Mouse (Mus musculus): ENCODE results near the gene Smarcal1.

The Smarcal1 gene

DNA sequence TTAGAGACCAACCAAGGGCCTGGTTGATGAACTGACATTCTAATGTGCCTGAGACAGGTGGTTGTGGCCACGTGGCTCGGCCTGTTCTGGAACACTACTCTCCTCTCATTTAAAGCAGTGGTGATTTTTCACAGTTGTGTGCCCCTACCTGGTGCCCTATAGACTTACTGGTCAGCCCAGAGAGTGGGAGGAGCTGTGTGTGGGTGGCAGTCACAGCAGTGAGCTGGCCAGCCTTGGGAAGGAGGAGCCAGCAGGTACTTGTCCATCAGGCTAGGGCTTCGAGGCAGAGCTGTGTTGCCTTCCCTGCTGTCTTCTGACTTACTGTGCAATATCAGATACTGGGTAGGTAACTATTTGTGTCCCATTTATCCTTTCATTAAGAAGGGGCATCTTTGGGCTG, 9.3 kb downstream of the Smarcal1 start:
- DNase-seq = no peak

DNA sequence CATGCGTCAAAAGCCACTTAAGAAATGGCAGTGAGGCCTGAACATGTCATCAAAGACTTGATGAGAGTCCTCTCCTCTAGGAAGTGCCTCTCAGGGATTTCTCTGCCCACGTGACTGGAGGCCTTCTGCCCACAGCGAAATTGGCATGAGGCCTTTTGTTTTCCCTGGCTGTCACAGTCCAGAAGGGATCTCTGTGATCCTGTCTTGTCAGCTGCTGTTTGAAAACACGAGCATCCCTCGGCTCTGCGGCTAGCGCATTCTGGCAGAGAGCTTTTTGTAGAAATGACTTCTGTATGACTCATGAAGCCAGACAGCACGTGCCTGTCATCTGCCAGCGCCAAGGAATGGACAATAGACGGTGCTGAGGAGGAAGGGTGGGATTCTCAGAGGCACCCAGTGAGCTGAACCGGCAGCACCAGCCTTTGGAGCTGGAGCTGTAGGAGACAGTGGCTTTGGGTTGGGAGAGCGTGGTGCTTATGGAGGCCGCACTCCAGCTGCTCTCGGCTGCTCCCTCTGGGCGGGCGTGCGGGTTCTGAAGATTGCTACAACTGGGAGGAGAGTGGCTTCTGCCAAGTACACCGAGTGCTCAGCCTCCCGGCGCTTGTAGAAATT, 10.4 kb downstream of the Smarcal1 start:
- no peak for DNase-seq

DNA sequence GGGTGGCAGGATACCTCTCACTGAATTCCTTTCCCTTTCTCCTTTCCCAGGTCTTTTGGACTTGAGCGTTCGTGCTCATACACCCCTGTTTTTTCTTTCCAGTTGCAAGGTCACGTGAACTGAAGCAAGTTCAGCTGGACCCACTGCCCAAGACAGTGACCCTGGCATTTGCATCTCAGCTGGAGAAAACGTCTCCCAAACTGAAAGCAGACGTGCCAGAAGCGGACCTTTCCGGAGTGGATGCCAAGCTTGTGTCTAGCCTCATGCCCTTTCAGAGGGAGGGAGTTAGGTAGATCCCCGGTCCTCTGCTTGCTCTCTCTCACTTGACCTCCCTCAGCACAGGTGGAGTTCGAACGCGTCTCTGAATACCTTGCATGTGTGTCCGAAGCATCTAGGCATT, 12.6 kb downstream of the Smarcal1 start:
- DNase-seq = no peak

DNA sequence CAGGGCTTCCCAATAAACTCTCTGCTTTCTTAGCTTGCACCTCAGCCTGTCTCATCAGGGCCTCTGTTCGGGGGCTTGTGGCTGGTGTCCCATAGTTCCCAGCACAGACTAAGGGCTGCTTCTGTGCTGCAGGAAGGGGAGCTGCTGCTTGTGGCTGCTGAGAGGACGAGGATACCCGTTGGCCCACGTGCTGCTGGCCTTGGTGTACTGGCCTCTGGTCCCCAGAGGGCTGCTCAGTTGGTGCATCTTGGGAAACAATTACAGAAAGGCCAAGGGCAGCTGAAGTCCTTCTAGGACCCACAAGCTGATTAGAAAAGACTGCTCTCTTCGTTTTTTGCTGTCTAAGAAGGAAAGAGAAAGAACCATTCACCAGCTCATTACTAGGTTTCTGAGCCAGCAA, 13.2 kb downstream of the Smarcal1 start:
- DNase-seq = no peak

DNA sequence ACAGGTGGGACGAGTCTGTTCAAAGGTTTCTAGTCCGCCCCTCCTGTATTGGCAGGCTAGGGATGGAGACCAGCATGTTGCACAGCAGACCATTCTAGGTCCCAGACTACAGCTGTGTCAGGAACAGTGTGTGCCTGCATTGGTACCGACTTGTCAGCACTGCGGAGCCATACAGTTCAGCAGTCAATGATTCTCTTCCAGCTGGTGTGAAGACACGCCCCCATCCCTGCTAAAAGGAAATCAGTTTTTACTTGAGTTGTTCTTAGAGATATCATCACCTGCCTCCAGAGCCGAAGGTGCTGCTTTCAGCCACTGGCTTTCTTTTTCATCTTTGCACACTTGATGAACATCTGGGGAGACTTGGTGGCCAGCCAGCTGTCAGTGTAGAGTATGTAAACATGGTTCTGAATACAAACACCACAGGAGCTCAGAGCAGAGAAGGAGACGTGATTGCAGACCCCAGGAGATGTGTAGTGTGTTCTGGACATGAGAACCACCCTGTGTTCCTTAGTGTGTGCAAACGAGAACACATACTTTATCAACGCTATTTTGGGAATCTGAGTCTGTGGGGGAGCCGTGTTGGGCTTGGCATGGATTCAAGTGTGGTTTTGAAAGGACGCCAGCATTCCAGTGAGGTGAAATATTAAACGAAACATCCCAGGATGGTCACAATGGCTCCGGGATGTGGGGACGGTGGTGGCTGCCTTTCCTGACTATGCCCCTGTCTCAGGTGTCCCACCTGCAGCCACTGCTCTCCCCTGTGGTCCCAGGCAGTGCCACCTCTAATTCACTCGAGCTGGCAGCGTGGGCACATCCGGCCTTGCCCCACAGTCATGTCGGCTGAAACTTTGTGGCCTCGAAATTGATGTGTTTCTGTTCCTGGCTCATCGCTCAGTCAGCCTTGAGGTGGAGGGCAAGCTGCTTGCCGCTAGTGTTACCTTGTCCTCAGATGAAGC, 16.4 kb downstream of the Smarcal1 start:
- DNase-seq = no peak

DNA sequence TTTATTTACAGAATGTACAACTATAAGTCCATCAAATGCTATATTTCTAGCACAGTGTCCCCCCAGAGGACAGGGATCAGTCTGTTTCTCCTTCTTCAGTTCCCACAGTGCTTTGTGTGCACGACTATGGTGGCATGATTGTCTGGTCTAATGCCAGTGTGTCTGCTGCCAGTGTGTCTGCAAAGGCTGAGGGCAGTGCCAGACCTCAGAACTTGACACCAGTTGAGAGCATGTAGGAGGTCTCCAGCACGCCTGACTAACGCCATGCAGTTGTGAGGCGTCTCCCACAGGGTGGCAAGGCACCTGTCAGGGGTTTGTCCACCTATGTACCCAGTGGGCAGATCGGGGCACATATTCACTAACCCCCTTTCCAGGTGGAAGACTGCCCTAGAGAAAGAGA, 17.7 kb downstream of the Smarcal1 start:
- no peak for DNase-seq

DNA sequence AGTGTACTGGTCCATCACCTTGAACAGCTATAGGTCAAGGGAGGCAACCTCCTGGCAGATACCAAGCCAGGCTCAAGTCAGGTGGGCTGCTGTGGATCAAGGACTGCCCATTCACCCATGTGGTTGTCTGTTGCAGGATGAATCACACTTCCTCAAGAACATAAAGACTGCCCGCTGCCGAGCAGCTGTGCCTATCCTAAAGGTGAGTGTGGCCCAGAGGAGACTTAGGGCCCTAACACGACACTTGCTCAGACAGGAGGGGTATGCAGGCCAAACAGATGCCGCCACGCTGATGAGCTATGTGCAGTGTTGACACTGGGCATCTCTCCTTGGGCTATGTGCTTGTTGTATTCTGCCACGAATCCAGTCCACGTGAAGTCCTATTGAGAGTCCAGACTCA, 18.2 kb downstream of the Smarcal1 start:
- no peak for DNase-seq

DNA sequence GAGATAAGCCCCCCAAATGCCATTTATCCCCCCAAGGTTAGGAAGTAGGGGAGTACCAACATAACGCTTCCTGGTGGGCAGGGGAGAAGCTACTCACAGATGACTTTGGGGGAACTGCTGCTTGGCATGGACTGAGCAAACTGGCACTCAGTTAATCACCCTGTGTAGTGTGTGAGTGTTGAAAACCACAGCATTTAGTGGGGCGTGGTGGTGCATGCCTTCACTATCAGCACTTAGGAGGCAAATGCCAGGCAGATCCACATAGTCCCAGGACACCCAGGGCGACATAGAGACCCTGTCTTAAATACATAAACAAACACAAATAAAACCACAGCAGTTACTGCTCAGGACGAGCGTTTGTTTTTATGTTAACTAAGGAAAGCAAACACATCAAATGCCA, 19.1 kb downstream of the Smarcal1 start:
- no peak for DNase-seq

DNA sequence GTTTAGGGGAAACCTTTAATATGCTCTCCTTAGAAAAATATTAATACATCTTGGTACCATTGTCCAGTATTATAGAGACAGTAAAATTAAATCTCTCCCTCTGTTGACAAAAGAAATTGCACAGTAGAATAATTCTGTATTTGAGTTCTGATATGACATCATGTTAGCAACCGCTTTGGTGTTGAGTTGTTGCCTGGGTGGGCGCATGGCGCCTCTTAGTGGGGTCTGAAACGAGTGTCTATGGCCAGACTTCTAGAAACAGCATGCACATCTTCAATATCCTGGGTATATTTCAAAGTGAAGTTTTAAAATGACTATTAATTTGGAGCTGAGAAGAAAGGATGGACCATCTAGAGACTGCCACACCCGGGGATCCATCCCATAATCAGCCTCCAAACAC, 19.8 kb downstream of the Smarcal1 start:
- no peak for DNase-seq

DNA sequence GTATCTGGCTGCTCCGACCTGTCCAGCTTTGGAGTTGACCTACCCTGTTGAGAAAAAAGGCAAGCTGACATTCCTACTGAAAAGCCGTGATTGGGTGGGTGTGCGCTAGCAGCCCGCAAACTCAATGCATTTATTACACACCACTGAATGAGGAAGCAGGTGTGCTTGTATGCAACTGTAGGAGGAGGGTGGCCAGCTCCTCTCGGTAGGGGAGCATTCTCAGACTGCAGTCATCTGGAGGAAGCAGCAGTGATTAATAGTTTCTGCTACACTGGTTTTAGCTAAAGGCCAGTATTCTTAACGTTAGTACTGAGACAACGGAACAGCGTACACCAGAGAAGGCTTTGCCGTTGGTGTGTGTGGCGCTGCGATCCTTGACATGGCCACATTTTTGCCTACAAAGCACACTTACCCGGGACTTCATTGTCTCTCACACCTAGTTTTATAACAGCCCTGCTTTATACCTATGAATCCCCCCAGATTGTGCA, 23.2 kb downstream of the Smarcal1 start:
- no peak for DNase-seq

DNA sequence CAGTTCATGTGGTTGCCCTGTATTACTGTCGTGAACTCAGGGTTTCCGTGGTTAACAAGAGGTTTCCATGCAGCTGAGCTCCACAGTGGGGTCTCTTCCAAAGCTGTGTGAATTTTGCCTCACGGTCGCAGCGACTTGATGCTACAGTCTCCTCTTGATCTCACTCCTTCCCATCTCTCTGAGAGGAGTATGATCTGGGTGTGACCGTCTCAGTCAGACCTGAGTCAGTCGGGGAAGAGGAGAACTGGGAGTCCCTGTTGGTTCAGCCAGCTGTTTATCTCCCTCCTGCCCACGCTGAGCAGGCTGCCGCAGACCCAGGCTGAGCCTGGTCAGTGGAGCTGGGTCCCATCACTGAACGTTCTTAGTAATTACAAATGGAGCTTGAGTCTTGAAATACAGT, 26.1 kb downstream of the Smarcal1 start:
- no peak for DNase-seq

DNA sequence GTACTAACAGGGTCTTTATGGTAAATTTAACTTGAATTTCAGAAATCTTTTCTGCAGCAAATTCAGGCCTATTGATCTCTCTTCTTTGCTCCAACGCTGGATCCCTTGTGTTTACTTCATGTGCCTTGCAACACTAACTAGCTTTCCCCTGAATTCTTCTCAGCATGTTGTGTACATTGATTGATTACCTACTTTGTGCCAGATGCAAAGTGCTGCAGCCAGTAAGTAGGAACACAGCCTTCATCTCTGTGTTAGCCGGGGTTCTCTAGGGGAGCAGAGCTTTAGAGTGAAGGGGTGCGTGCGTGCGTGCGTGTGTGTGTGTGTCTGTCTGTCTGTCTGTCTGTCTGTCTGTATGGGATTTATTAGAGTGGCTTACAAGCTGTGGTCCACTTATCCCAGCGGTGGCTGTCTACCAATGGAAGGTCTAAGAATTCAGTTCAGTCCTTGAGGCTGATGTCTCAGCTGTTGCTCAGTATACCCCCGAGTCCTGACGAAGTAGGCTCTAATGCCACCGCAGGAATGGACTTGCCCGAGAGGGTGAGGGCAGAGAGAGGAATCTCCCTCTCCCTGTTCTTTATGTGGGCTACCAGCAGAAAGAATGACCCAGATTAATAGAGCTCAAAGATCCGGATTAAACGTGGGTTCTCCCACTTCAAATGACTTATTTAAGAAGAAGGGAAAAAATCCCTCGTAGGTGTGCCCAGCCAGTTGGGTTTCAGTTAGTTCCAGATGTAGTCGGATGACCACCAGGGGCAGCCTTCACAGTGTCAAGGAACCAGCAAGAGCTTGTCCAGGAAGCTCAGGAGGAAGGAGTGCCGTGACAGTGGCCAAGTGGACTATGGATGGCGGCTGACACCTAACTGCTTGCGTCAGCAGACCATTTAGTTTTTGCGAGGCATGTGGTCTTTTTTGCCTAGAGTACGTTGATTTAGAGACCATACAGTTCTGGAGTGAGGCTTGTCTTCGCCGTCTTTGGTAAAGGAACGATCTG, 27.1 kb downstream of the Smarcal1 start:
- DNase-seq = no peak

DNA sequence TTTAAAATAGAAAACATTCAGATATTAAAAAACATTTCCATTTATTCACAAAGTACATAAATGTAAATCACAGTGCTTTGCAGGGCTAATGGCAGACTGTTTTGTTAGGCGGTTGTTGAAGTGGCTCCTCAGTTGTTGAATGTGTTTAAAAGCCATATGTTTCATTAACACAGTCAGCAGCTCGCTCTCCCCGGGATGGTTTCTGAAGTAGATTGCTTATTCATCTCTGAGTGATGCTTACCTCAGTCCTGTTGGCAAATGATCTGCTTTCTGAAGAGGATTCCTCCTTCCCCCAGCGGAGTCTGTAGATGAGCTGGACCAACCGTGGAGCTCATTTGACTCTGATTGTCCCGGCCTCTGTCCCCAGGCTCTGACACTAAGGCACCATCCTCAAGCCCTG, 29.1 kb downstream of the Smarcal1 start:
- no peak for DNase-seq

DNA sequence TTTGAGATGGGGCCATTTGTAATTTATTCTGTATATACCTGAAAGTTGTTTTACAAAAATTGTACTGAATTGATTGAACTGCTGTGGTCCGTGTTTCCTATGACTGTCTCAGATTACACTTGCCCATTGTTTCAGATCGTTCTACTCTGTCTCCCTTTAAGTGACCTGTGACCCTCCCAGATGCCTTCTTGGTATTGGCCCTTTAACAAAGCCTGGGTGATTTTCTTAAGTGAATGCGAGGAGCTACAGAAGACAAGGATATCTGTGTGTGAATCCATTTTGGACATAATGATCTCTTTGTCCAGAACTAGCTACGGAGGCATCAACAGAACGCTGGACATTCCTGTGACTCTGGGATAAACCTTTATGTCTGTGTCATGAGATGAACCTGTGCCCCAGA, 52.2 kb downstream of the Smarcal1 start:
- no peak for DNase-seq

DNA sequence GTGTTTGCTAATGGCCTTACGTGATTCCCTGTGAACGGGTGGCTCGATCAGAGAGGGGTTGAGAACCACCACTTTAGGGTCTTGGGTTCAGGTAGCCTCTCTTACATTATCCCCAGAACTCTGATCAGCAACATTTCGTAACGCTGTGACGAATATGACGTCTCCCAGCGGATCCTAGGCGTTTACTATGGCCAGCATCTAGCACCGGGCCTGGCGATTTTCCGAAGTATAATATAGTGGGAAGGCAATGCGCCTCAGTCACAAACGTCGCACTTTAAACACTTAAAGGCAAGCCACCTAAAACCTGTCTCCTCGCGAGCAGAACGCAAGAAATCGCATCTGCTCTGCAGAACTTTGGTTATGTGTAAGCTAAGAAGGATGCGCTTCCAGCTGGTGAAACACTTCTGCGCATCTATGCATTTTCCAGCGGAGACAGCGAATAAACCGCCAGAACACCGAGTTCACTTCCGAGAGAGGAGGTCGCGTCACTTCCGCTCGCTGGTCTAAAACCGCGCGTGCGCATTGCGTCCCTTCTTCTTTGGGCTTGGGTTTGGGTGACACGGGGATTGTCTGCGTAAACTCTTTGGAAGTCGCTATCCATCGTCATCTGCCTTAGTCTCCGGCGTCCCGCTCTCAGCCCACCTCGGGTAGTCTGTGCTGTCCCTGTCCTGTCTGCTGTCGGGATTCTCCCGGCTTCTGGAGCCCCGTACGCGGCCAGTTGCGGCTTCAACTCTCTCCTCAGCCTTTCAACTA, 57.8 kb downstream of the Smarcal1 start:
- no peak for DNase-seq

DNA sequence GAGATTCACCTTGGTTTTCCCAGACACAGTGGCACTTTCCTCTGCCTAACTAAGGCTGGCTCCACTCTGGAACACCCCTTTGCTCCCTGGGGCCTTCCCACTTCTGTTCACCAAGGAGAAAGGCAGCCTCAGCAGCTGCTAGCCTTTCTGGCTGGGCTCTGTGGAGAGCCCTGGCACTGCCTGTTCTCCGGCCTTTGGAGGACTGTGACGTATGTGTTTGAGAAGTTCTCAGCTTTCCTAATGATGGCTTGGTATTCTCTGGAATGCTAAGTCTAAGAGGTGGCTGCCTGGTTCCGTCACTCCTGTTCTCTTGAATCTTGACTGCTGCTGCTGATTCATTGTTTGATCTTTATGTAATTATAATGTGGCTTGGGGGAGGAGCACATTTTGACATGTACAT, 90.0 kb downstream of the Smarcal1 start:
- DNase-seq = no peak
